Mouse (Mus musculus) bone marrow, adult 2 months (tissue): ENCODE measurements around the gene Diablo. TPM values are rescaled to one million over a fixed set of nuclear protein-coding genes. Genes with fewer than 3 reads are reported as not detected.

ENCODE experiments used
- H3K27ac ChIP-seq: fragments of 200-500 bp; 2 replicates; pipeline ENCODE4 v1.5.1; 2012; ENCODE audit warnings: low read depth, mild to moderate bottlenecking, control low read depth, inconsistent platforms, low read length; ENCODE audit not compliant: control insufficient read depth, poor library complexity, insufficient read depth
- H3K4me1 ChIP-seq: fragments of 200-500 bp; 2 replicates; pipeline ENCODE4 v1.6.1; 2011; ENCODE audit warnings: low read length; ENCODE audit not compliant: control insufficient read depth, insufficient read depth
- H3K4me3 ChIP-seq: fragments of 200-500 bp; replicated peaks from 2 replicates; pipeline ENCODE3; 2011; ENCODE audit warnings: mild to moderate bottlenecking, low read depth, low read length, control low read depth; ENCODE audit not compliant: control insufficient read depth
- CTCF ChIP-seq: fragments of 200-500 bp; IDR thresholded peaks from 2 replicates; pipeline ENCODE4 v1.5.1; 2011; ENCODE audit warnings: low read length, control low read depth; ENCODE audit not compliant: control insufficient read depth, insufficient read depth
- POLR2A ChIP-seq: fragments of 200-500 bp; IDR thresholded peaks from 2 replicates; pipeline ENCODE4 v1.6.1; 2011; ENCODE audit warnings: low read depth, mild to moderate bottlenecking, control low read depth, low read length, borderline replicate concordance; ENCODE audit not compliant: control insufficient read depth
- WGBS: fragments of 180-500 bp; shearing (Covaris S2); methylation state at CpG from one replicate; pipeline ENCODE4 v1.1.7; 2018; 5-methylcytosine and 5-hydroxymethylcytosine counted together
- polyA plus RNA-seq: library from polyadenylated mRNA; stranded (reverse); fragments of >200 nt; gene quantifications from 2 replicates; pipeline ENCODE4 v1.2.4, GENCODE M21; 2011; ENCODE audit warnings: low replicate concordance; ENCODE audit not compliant: missing spikeins, insufficient read depth, insufficient read length

The Diablo gene
- polyA plus RNA-seq, 1 experiment, result 36.7 TPM

DNA sequence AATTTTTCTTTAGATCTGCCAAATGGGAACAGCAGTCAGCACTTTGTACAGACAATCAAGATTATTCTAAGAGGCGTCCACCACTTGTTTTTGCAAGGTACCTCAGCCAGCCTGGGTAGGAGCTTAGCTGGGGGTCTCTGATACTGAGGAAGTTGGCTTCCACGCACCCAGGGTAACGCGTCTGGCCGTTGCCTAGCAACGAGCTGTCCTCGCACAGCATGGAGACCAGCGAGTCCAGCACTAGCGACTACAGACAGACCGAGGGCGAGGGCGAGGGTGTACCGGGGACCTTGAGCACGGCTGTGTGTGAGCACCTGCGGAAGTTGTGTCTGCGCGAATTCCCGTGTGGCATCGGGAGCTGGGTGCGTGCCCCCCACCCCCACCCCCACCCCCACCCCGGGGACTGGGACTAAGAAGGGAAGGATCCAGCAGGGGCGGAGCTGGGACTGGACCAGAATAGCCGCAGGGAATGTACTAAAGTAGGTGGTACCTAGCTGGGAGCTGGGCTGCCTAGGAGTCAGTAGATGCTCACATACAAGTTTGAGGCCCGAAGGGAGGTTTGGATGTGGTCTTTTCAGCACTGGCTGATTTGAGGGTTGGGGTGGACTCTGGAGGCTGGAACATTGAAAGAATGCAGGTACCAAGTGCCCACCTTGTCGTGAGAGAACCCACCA is 34.7 kb downstream of the Diablo start, which contains the start of the genes Lrrc43 and Il31:
Gene Lrrc43, plus strand, starts transcription at position 194 of the 674 bp plus-strand sequence.
Gene Il31, minus strand, starts transcription at position 378 of the 674 bp plus-strand sequence.
- H3K4me1 ChIP-seq, result no peaks in the 10 kb centered on the region
- TF ChIP-seq CTCF (no peak), POLR2A (0 out of 2 replicates have a peak, but pooled peaks have one; percentile 17)
- H3K4me3 ChIP-seq, result no peak within 1 kb of the TSS
- WGBS, result 16% methylated on average over 25 of the region's 25 CpGs
- no peak within 1 kb of the TSS for H3K27ac ChIP-seq

DNA sequence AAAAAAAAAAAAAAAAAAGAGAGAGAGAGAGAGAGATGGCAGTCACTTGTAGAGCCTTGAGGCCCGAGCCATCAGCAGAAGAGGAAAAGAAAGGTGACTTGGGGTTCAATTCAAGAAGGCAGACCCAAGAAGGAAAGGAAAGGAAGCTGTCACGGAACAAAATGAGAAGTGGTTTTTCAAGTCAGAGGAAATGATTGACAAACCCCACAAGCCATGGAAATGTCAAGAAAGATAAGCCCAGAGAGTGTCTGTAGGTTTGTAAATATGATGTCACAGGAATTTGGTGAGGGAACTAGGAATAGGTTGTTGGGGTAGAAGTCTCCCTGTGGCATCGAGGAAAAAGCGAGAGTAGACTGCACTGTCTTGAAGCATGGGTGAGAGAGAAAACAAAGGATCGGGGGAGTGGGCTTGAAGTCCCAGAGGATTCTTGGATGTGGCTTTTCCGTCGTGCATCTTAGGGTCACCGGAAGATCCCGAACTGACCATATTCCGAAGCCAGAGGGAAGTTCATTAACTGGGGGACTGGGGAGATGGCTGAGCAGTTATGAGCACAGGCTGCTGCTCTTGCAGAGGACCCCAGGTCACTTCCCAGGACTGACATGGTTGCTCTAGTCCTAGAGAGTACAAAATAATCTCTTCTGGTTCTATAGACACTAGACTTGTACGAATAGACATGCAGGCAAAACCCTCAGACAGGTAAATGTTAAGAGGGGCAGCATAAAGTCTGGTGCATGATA is 36.1 kb downstream of the Diablo start:
- no peak overlapping the region for H3K27ac ChIP-seq
- 50% methylated on average over 11 of the region's 11 CpGs for WGBS
- H3K4me1 ChIP-seq, result no peaks in the 10 kb centered on the region
- TF ChIP-seq POLR2A, result no peak
- no peak for TF ChIP-seq CTCF
- H3K4me3 ChIP-seq, result no peak overlapping the region

DNA sequence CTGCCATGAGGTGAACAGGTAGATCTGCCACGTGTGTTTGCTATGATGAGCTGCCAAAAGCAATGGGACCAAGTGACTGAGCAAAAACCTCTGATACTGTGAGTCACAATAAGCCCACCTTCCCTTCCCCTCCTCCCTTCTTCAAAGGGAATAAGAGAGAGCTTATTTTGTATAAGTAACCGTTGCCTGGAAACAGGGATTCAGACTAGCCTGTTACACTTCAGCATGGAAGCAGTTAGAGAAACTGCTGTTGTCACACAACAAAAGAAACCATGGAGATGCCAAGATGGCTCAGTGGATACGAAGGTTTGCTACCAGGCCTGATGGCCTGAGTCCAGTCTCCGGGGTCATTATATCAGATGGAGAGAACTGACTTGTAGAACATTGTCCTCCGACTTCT is 50.2 kb downstream of the Diablo start:
- Histone ChIP-seq H3K4me1 (no peaks in the 10 kb centered on the region), H3K4me3 (no peak overlapping the region), H3K27ac (no peak overlapping the region)
- no peak for TF ChIP-seq CTCF
- no peak for TF ChIP-seq POLR2A
- 79% methylated on average over 5 of the region's 5 CpGs for WGBS

DNA sequence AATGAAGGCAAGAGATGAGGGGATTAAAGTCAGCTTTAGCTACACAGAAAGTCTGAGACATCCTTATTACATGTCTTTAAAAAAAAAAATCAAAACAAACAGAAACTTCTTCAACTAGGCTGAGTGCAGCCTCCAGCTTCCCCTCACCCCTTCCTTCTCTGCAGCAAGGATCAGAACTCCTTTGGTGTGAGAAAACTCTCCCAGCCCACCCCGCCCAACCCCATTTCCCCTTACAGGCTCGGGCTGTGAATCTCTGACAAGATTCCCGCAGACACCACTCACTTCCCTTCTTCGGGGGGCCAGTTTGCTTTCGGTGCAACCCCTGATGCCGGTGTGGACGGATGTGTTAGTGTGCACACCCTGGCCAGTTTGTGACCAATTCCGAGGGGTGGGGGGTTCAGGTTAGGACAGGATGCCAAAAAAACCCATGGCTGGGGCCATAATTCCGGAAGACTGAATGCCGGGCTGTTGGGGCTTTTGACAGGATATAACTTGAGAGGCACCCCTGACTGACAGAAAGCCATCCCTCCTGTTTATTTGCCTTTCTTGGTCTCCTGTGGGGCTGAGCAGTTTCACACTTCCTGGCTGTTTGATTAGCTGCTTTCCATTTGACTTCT is 53.1 kb downstream of the Diablo start:
- WGBS, result under 1% methylated on average over 10 of the region's 10 CpGs
- no peak for TF ChIP-seq POLR2A
- no peak for TF ChIP-seq CTCF
- H3K4me3 ChIP-seq, result peak overlapping the region; percentile 2
- H3K27ac ChIP-seq, result no peak overlapping the region
- no peaks in the 10 kb centered on the region for H3K4me1 ChIP-seq

DNA sequence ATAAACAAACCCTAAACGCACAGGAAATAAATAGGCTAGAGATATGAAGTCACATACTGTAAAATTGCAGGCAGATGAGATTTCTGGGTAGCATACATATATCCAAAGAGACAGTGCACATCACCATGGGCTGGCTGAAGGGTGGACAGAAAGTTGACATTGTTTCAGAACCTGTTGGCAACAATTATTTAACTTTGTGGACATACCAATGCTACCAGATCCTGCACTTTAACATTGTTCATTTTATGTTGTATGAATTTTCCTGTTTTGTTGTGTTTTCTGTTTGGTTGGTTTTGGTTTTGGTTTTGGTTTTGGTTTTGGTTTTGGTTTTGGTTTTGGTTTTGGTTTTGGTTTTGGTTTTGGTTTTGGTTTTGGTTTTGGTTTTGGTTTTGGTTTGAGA is 59.3 kb downstream of the Diablo start:
- TF ChIP-seq POLR2A, result no peak
- TF ChIP-seq CTCF, result no peak
- H3K27ac ChIP-seq, result no peak overlapping the region
- no peak overlapping the region for H3K4me3 ChIP-seq
- 81% methylated on average over 1 of the region's 1 CpGs for WGBS
- peaks cover 1% of the 10 kb centered on the region; the same call in 1 of the 2 replicates for H3K4me1 ChIP-seq

DNA sequence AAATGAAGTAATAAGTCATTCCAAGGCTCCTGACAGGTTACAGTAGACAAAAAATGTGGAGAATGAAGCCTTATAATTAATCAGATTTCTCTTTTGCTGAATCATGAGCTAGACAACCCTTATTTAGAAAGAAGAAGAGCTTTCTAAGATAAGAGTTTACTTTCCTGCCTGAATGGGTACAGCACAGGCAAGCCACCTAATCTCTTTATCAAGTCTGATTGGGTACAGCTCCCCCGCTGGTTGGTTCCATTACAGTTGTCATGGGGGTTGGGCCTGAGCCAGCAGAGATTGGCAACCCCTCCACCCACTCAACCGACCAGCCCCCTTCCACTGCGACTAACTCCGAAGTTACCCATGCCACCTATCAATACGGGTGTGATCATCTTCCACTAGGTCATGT is 62.6 kb downstream of the Diablo start:
- Histone ChIP-seq H3K27ac (no peak overlapping the region), H3K4me3 (no peak overlapping the region), H3K4me1 (peaks cover 1% of the 10 kb centered on the region; the same call in 1 of the 2 replicates)
- TF ChIP-seq POLR2A (no peak), CTCF (no peak)
- WGBS, result 60% methylated on average over 5 of the region's 5 CpGs

Other genes with a start within 250 kb of the Diablo start
- 17.5 and 30.6 TPM in 2 replicates for gene Bcl7a, start 180.3 kb downstream of the Diablo start, polyA plus RNA-seq
- 23.6 and 51.4 TPM in 2 replicates for gene Mlxip, start 129.4 kb downstream of the Diablo start, polyA plus RNA-seq
- gene Lrrc43, start 34.9 kb downstream of the Diablo start, polyA plus RNA-seq, result not detected in 2 replicates
- gene Il31, start 34.7 kb downstream of the Diablo start, polyA plus RNA-seq, result 1.8 TPM in 1 of 2 replicates, not detected in the other
- not detected in 2 replicates for gene B3gnt4, start 13.7 kb downstream of the Diablo start, polyA plus RNA-seq
- 1.3 TPM in 1 of 2 replicates, not detected in the other for gene Gm49027, start 1.3 kb upstream of the Diablo start, polyA plus RNA-seq
- gene Vps33a, start 48.9 kb upstream of the Diablo start, polyA plus RNA-seq, result 12.4 and 29.0 TPM in 2 replicates
- 11.7 and 29.8 TPM in 2 replicates for gene Clip1, start 160.4 kb upstream of the Diablo start, polyA plus RNA-seq
- 49.3 and 59.7 TPM in 2 replicates for gene Zcchc8, start 196.9 kb upstream of the Diablo start, polyA plus RNA-seq
- 91.2 and 155 TPM in 2 replicates for gene Rsrc2, start 225.2 kb upstream of the Diablo start, polyA plus RNA-seq
- gene Kntc1, start 225.5 kb upstream of the Diablo start, polyA plus RNA-seq, result 34.2 and 35.7 TPM in 2 replicates